Mouse (Mus musculus): ENCODE measurements around the gene Tmem87b. TPM values are rescaled to one million over a fixed set of nuclear protein-coding genes. Genes with fewer than 3 reads are reported as not detected.

Tmem87b gene
- polyA plus RNA-seq, 2 experiments, result 26.9 to 28.4 TPM

DNA sequence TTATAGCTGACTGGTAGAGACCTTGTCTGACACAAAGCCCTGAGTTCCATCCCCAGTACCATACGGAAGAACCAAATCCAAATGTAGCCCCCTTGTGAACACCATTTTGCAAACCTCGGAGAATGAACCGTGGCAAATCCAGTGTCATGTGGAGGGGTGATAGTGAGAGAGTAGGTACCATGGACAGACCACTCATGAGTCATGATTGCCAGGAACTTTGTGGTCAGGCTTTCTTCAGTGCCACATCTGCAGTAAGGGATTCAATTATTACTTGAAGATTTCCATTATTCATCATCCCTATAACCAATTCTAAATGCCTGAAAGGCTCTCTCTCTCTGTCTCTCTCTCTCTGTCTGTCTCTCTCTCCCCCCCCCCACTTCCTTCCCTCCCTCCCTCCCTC, 30.1 kb upstream of the Tmem87b start:
- ATAC-seq (ENCODE audit: low FRiP score, low read depth), result no peak
- H3K4me1 ChIP-seq (ENCODE audit: control insufficient read depth, insufficient read depth, low read length), result no peaks in the 10 kb centered on the region
- H3K27me3 ChIP-seq (ENCODE audit: control insufficient read depth, insufficient read depth, low read length), result no peaks in the 10 kb centered on the region
- H3K9ac ChIP-seq (ENCODE audit: low read depth, low read length, severe bottlenecking), result no peak overlapping the region
- TF ChIP-seq POLR2A (IDR thresholded peaks at IDR 0.05; ENCODE audit: borderline replicate concordance, extremely low read depth, insufficient read depth, insufficient read length), result no peak
- H3K36me3 ChIP-seq (ENCODE audit: control insufficient read depth, insufficient read depth, low read length), result peaks cover 52% of the 10 kb centered on the region
- H3K4me2 ChIP-seq (replicated peaks; ENCODE audit: low read depth, low read length, severe bottlenecking), result no peak overlapping the region
- 91% methylated on average over 3 of the region's 3 CpGs for WGBS
- no peak overlapping the region for H3K27ac ChIP-seq (replicated peaks; ENCODE audit: low read depth, low read length)
- no peaks in the 10 kb centered on the region for H3K9me3 ChIP-seq (ENCODE audit: control insufficient read depth, low read length)
- H3K4me3 ChIP-seq (replicated peaks; ENCODE audit: low read length), result no peak overlapping the region
- DNase-seq (ENCODE audit: low spot score), result no peak

DNA sequence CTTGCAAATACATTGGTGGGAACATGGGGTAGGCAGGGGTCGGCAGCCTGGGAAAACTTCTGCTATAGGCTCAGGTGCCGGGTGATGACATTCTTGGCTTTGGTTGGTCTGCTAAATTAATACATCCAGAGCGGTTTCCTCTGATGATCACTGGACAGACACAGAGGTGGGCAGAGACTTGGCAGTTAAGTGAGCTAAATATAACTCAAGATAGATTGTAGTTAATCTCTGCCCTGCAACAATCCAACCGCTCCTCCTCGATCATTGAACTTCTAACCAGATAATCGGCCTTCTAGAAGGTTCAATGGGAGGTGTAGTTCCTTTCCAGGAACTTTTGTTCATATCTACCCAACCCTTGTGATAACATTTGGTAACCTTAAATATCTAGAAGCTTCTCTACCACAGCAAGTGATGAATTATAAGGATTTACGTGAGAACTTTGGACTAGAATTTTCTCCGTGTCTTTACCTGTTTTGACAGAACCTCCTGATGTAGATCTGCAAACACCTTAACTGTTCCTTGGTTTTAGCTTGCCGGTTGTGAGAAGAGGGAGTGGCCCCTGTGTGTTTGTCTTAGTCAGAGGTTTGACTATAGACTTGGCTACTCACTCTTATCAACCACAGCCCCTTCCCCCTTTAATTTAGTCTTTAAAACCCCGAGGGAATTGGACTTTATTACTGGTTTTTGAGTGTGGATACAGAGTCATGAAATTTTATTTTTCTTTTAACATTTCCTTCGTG, 26.9 kb upstream of the Tmem87b start:
- Histone ChIP-seq H3K4me3 (replicated peaks; ENCODE audit: low read length) (no peak overlapping the region), H3K9me3 (ENCODE audit: control insufficient read depth, low read length) (no peaks in the 10 kb centered on the region), H3K36me3 (ENCODE audit: control insufficient read depth, insufficient read depth, low read length) (peaks cover 60% of the 10 kb centered on the region), H3K4me1 (ENCODE audit: control insufficient read depth, insufficient read depth, low read length) (no peaks in the 10 kb centered on the region), H3K27me3 (ENCODE audit: control insufficient read depth, insufficient read depth, low read length) (no peaks in the 10 kb centered on the region), H3K9ac (ENCODE audit: low read depth, low read length, severe bottlenecking) (no peak overlapping the region), H3K27ac (replicated peaks; ENCODE audit: low read depth, low read length) (no peak overlapping the region), H3K4me2 (replicated peaks; ENCODE audit: low read depth, low read length, severe bottlenecking) (no peak overlapping the region)
- TF ChIP-seq POLR2A (IDR thresholded peaks at IDR 0.05; ENCODE audit: borderline replicate concordance, extremely low read depth, insufficient read depth, insufficient read length), result no peak
- WGBS, result 84% methylated on average over 11 of the region's 11 CpGs
- ATAC-seq (ENCODE audit: low FRiP score, low read depth) (no peak), DNase-seq (ENCODE audit: low spot score) (no peak)

DNA sequence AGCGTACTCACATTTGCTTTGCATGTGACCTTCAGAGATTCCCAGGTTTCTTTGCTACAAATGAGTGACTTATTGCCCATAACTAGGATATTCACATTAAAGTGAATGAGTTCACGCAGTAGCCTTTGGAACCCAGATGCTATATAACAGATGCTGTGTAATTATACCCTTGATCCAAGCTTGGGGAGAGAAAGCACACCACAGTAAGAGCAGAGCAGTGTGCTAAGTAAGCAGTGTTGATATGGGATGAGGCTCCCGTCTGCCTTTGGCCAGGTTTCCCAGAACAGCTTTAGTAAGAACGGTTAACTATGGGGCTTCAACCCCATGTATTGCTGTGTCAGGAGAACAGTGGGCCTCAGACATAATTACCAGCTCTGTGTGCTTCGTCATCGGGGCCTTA, 24.0 kb upstream of the Tmem87b start:
- ATAC-seq (ENCODE audit: low FRiP score, low read depth), result no peak
- TF ChIP-seq POLR2A (IDR thresholded peaks at IDR 0.05; ENCODE audit: borderline replicate concordance, extremely low read depth, insufficient read depth, insufficient read length), result no peak
- H3K4me2 ChIP-seq (replicated peaks; ENCODE audit: low read depth, low read length, severe bottlenecking), result no peak overlapping the region
- H3K9ac ChIP-seq (ENCODE audit: low read depth, low read length, severe bottlenecking), result no peak overlapping the region
- DNase-seq (ENCODE audit: low spot score), result no peak
- no peaks in the 10 kb centered on the region for H3K27me3 ChIP-seq (ENCODE audit: control insufficient read depth, insufficient read depth, low read length)
- H3K4me3 ChIP-seq (replicated peaks; ENCODE audit: low read length), result no peak overlapping the region
- no peaks in the 10 kb centered on the region for H3K9me3 ChIP-seq (ENCODE audit: control insufficient read depth, low read length)
- 93% methylated on average over 6 of the region's 6 CpGs for WGBS
- H3K36me3 ChIP-seq (ENCODE audit: control insufficient read depth, insufficient read depth, low read length), result peaks cover 70% of the 10 kb centered on the region
- no peak overlapping the region for H3K27ac ChIP-seq (replicated peaks; ENCODE audit: low read depth, low read length)
- no peaks in the 10 kb centered on the region for H3K4me1 ChIP-seq (ENCODE audit: control insufficient read depth, insufficient read depth, low read length)

DNA sequence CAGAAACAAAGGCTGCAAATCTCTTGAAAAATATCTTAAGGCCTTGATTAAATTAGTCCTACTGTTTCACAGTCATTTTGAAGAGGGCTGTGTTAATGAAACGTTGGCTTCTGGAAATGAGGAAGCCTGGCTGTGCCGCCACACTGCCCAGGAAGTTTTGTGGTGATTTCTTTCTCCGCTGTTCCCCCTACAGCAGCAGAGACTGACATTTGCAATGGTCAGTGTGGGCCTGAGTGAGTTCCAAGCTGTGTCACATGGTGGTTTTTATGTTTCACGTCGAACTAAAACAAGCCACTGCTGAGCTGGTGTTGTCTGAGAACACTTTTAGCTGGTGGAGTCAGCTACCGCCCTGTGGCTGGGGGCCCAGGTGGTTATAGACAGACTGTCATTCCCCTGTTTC, 21.5 kb upstream of the Tmem87b start:
- DNase-seq (ENCODE audit: low spot score) (no peak), ATAC-seq (ENCODE audit: low FRiP score, low read depth) (no peak)
- Histone ChIP-seq H3K36me3 (ENCODE audit: control insufficient read depth, insufficient read depth, low read length) (peaks cover 78% of the 10 kb centered on the region), H3K9ac (ENCODE audit: low read depth, low read length, severe bottlenecking) (no peak overlapping the region), H3K9me3 (ENCODE audit: control insufficient read depth, low read length) (no peaks in the 10 kb centered on the region), H3K4me1 (ENCODE audit: control insufficient read depth, insufficient read depth, low read length) (no peaks in the 10 kb centered on the region), H3K4me3 (replicated peaks; ENCODE audit: low read length) (no peak overlapping the region), H3K4me2 (replicated peaks; ENCODE audit: low read depth, low read length, severe bottlenecking) (no peak overlapping the region), H3K27ac (replicated peaks; ENCODE audit: low read depth, low read length) (no peak overlapping the region), H3K27me3 (ENCODE audit: control insufficient read depth, insufficient read depth, low read length) (no peaks in the 10 kb centered on the region)
- TF ChIP-seq POLR2A (IDR thresholded peaks at IDR 0.05; ENCODE audit: borderline replicate concordance, extremely low read depth, insufficient read depth, insufficient read length), result no peak
- WGBS, result 75% methylated on average over 6 of the region's 6 CpGs

DNA sequence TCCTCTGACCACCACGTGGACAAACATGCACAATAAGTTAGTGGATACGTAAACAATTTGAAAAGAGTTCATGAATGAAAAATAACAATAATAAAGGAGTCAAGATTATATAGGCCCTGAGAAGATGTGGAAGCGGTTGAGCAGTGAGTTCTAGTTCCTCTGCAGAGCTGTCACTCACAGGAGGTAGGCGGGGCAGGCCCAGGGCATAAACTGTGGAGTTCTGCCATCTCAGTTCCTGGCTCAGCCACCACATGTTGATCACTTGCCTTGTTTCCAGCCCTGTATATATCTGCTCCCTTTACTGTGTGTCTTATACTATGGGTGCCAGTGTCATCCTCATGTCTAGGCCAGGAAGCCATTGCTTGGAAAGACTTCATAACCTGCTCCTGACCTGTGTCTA, 14.5 kb upstream of the Tmem87b start:
- Histone ChIP-seq H3K9me3 (ENCODE audit: control insufficient read depth, low read length) (no peaks in the 10 kb centered on the region), H3K9ac (ENCODE audit: low read depth, low read length, severe bottlenecking) (no peak overlapping the region), H3K4me2 (replicated peaks; ENCODE audit: low read depth, low read length, severe bottlenecking) (no peak overlapping the region), H3K36me3 (ENCODE audit: control insufficient read depth, insufficient read depth, low read length) (peaks cover 42% of the 10 kb centered on the region), H3K4me1 (ENCODE audit: control insufficient read depth, insufficient read depth, low read length) (no peaks in the 10 kb centered on the region), H3K4me3 (replicated peaks; ENCODE audit: low read length) (no peak overlapping the region), H3K27ac (replicated peaks; ENCODE audit: low read depth, low read length) (no peak overlapping the region), H3K27me3 (ENCODE audit: control insufficient read depth, insufficient read depth, low read length) (no peaks in the 10 kb centered on the region)
- WGBS, result 92% methylated on average over 4 of the region's 4 CpGs
- TF ChIP-seq POLR2A (IDR thresholded peaks at IDR 0.05; ENCODE audit: borderline replicate concordance, extremely low read depth, insufficient read depth, insufficient read length), result no peak
- ATAC-seq (ENCODE audit: low FRiP score, low read depth), result no peak
- no peak for DNase-seq (ENCODE audit: low spot score)
